Mouse (Mus musculus): ENCODE measurements around the gene Ikzf2.

DNA sequence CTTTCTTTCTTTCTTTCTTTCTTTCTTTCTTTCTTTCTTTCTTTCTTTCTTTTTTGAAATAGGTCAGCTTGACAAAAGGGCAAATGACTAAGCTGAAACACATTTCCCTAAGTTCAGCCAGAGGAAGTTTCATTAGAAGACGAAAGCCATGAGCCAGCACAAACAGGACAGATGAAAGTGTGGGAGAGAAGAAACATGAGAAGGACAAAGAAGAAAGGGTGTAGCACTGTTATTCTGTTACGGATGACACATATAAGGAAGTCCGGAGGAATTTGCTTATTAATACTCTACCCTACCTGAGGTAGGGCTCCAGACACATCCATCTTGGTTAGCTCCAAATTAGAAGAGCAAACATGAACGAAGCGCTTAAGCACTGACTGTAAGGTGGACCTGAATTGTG lies 31.7 kb downstream of the Ikzf2 start:
- TF ChIP-seq CEBPB (IDR thresholded peaks at IDR 0.05; ENCODE audit: low read depth) (no peak), CTCF (IDR thresholded peaks at IDR 0.05; ENCODE audit: control insufficient read depth, insufficient read depth, insufficient read length) (no peak), MYOG (IDR thresholded peaks at IDR 0.05; ENCODE audit: control insufficient read depth, extremely low read depth, insufficient read length) (no peak), MYOD1 (IDR thresholded peaks at IDR 0.05; ENCODE audit: control insufficient read depth, insufficient read length, low read depth) (no peak), MAX (IDR thresholded peaks at IDR 0.05) (no peak), USF1 (IDR thresholded peaks at IDR 0.05; ENCODE audit: low read depth) (no peak)

Measured in C2C12 (cell line).